Mouse (Mus musculus) liver, embryonic 14.5 days (tissue): ENCODE data around the gene Hinfp.

ENCODE experiments used
- CTCF ChIP-seq: IDR thresholded peaks from 2 replicates; pipeline ENCODE4 v1.5.1; 2016; ENCODE audit warnings: antibody characterized with exemption, low read depth, control low read depth
- EP300 ChIP-seq: IDR thresholded peaks from 2 replicates; pipeline ENCODE4 v1.6.1; 2016; ENCODE audit warnings: antibody characterized with exemption, low read depth

DNA sequence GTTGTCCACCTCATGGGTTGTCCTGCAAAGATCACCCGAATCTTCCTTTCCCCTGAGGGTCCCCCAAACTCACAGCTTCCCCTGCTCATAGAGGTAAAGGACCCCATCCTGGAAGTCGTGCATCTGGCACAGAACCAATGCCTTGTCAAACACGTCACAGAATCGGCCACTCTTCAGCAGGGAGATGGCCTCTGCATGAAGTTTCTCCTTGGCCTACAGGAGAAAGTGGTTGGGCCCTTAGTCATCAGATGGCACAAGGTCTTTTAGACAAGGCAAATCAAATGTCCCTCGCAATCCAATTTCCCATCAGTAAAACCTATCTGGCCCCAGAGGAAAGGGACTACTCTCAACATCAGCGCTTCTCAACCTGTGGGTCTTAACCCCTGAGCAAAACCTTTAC, 47.7 kb upstream of the Hinfp start:
- TF ChIP-seq CTCF (no peak), EP300 (no peak)
